Mouse (Mus musculus): Measurements from ENCODE around the gene Sox14. TPM values are rescaled to one million over a fixed set of nuclear protein-coding genes. Genes with fewer than 3 reads are reported as not detected.

Sox14 gene
- total RNA-seq, 2 experiments from 2014 or later, result not detected

DNA sequence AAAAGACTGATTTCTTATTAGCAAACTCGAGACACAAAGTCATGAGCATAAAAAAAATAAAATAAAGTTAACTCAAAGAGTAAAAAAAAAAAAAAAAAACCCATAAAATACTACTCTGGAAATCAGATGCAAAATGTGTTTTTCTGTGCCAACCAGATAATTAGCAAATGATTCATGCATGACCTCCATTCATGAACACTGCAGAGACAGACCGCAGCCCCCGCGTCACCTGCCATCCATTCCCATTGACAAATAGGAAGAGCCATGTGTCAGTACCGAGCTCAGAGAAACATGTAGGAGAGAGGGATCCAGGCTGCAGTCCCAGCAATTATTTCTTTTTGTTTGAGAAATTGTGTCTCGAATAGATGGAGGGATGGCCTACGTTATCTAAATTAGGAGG lies 25.6 kb downstream of the Sox14 start:
- DNase-seq, result no peak
- intact Hi-C loops (cut with DNase I), result no loop called here

DNA sequence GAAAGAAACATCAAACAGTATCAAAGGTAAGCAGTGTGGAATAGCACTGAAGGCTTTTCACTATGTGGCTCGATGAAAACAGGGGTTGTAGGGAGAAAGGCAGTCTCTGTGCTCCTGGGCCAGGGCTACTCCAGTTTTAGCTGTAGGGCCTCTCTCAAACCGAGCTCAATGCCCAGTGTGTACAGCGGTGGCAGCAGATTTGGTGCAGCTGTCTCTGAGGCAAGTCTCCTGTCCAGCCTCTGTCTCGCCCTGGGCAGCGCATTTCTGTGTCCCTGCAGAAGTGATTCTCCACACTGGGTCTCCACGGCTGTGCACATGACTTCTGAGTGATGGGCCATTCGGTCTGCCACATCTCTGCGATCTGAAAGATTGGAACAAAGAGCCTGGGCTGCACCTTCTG lies 27.6 kb downstream of the Sox14 start:
- DNase-seq, result no peak
- intact Hi-C loops (cut with DNase I), result loop anchor here (1.0 kb wide), 1 partner anchor 598 kb away; no protein-coding TSS in a partner anchor

DNA sequence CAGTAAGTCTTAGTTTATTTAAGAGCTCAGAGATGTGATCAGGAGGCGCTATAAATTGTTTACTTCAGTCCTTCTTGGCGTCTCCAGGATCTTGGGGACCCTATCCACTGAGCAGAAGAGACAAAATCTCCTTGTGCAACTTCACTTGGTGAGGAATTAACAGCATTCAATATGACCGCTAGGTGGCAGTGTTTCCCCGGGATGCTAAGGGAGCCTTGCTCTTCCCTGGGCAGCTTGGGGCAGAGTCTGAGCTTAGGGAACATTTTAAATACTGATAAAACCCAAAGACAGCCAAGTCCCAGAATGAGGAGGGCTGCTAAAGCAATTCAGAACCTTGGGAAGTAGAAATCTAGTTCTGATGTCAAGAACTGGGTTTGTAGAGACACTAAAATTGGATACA lies 29.1 kb downstream of the Sox14 start:
- peak; percentile 49 to 64 for DNase-seq
- intact Hi-C loops (cut with DNase I), result loop anchor here (1.0 kb wide), 2 partner anchors 535 to 553 kb away; no protein-coding TSS in a partner anchor

DNA sequence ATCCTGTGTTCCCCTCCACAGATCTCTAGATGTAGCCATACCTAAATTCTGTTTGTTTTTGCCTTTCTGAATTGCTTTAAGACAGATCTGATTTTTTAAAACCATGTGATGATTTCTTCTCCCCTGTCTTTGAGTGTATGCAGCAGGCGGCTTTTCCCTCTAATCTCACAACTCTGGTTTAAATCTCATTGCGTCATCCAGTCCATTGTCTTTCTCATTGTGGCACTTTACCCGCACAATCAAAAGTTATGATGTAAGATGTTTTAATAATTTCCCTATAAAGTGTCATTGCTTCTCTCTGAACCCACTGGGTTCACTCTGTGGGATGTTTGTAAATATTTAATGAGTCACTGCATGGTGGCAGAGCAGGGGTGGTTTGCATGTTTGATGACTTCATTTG lies 36.6 kb downstream of the Sox14 start:
- DNase-seq, result no peak
- intact Hi-C loops (cut with DNase I), result no loop called here

DNA sequence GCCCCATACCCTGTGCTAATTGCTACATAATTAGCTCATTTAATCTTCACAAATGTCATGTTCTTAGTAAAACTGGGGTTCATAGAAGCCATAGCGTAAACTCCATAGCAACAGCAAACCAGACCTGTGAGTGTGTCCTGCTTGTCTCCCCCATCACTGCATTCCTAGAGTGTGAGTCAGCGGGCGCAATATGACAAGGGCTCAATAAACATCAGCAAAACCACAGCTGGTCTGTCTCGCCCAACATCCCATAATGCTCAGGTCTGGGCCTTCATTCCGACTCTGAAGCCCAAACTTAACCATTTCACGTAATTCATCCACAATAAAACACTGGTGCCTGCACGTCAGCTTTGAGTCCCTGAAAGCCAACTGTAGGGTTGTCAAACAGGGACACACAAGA lies 37.1 kb downstream of the Sox14 start:
- DNase-seq, result no peak
- intact Hi-C loops (cut with DNase I), result no loop called here

DNA sequence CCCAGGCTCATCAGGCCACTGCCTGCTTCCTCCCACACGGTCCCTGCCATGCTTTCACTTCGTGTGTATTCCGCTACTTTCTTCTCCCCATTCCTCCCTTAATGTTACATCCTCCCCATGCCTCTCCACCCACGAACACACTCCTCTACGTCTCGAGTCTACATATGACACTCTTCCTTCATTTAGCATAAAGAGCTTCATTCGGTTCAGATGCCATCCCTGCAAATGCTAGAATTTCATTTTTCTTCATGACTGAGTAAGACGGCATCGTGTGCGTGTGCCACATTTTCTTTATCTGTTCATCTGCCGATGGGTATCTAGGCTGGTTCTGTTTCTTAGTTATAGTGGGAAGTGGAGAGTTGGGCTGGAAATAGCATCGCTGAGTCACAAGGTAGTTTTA lies 39.3 kb downstream of the Sox14 start:
- no peak for DNase-seq
- intact Hi-C loops (cut with DNase I), result no loop called here

DNA sequence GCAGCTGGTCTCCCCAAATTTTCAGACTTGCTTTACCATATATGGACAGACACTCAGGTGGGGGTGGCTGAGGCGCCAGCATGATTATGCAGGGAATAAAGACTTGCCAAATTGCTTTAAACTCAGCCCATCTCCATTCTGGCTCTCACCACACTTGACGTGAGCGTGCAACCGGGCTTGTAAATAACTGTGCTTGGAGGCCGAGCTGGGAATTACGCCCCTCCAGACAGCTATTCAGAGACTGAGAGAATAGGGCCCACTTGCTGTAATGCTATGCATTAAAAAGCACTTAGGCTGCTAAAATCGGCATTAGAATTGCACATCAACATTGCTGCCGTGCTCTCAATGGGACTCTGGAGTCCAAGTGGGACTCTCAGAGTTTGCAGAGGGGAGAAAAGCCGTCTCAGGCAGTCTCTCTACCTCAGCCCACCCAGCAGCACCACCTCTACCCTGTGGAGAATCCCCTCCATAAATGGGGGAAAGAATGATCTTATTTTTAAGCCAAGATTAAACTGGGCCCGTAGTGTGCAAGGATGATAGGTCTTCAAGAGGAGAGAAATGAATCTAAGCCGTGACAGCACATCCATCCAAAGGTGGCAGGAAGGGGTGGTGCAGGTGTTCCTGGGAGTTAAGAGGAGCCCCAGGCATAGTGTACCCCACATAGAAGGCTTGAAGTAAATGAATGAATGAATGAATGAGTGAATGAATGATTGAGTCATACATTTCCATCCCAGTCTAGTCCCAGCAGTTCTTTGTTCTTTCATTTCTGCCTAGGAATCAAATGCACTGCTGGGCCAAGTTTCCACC lies 40.1 kb downstream of the Sox14 start:
- no peak for DNase-seq
- intact Hi-C loops (cut with DNase I), result no loop called here

Other genes starting within 250 kb of the Sox14 start
- gene Dzip1l, start 246.7 kb downstream of the Sox14 start, total RNA-seq (2021), result 1 to 10 TPM; 3.6 to 5.8 TPM
- not detected for gene Cldn18, start 158.9 kb downstream of the Sox14 start, total RNA-seq (2021)